Mouse (Mus musculus) gastrocnemius, adult 8-10 months (tissue): ENCODE data around the gene Fam124a. TPM values are rescaled to one million over a fixed set of nuclear protein-coding genes. Genes with fewer than 3 reads are reported as not detected.

Source experiments
- total RNA-seq, 4 experiments: library from RNA; stranded (reverse); gene quantifications; 2 replicates each; pipeline ENCODE4 v1.2.4; 2022

The Fam124a gene
- total RNA-seq, 4 experiments from 2014 or later = 0.94 to 2.3 (median 1.6) TPM

Other genes with a start within 250 kb of the Fam124a start
- gene Gucy1b2, start 99.4 kb upstream of the Fam124a start, total RNA-seq = not detected
- not detected for gene Gm4131, start 11.2 kb downstream of the Fam124a start, total RNA-seq
- gene Serpine3, start 107.9 kb downstream of the Fam124a start, total RNA-seq = not detected
- 10 to 100 TPM; 11.3 to 16.8 (median 15.4) TPM for gene Ints6, start 205.4 kb downstream of the Fam124a start, total RNA-seq